Mouse (Mus musculus) CH12.LX (cell line): ENCODE measurements around the gene Stmn1. TPM values are rescaled to one million over a fixed set of nuclear protein-coding genes. Genes with fewer than 3 reads are reported as not detected.

ENCODE experiments used
- DNase-seq: peaks from one replicate; pipeline ENCODE4 v3.0.0-alpha.2; 2013; ENCODE audit errors: extremely low read depth
- H3K27ac ChIP-seq: 2 replicates; pipeline ENCODE4 v1.5.1; 2012; ENCODE audit warnings: low read depth, mild to moderate bottlenecking, control low read depth, moderate library complexity; ENCODE audit not compliant: insufficient read depth
- H3K27me3 ChIP-seq: replicated peaks from 2 replicates; pipeline ENCODE3; 2012; ENCODE audit warnings: inconsistent platforms
- H3K36me3 ChIP-seq, 2 experiments: replicated peaks in 1 of 2; 2 replicates each; pipeline versions ENCODE3 to v1.6.1; 2012; ENCODE audit warnings: inconsistent platforms in 1 of 2, low read length in 1 of 2, mild to moderate bottlenecking in 1 of 2, mixed read lengths in 1 of 2, moderate library complexity in 1 of 2; ENCODE audit not compliant: control insufficient read depth in 1 of 2, insufficient read depth in 1 of 2
- H3K4me1 ChIP-seq, 2 experiments: 2 replicates each; pipeline ENCODE4 v1.6.1; 2012; ENCODE audit warnings: inconsistent platforms in 1 of 2, moderate library complexity in 1 of 2; ENCODE audit not compliant: insufficient read depth in 2 of 2, control insufficient read depth in 1 of 2
- H3K4me2 ChIP-seq: 2 replicates; pipeline ENCODE4 v1.6.1; 2012; ENCODE audit warnings: low read depth, mild to moderate bottlenecking, control low read depth; ENCODE audit not compliant: poor library complexity, insufficient read depth, severe bottlenecking
- H3K4me3 ChIP-seq, 3 experiments: fragments of 150-350 bp in 1 of 3; sonication (generic) in 1 of 3; replicated peaks in 1 of 3; 2 replicates each; pipeline versions ENCODE3 to v1.5.1; 2011 to 2012; ENCODE audit warnings: low read depth in 2 of 3, low read length in 2 of 3, mild to moderate bottlenecking in 2 of 3, moderate library complexity in 2 of 3, control low read depth in 1 of 3, improper control_type of control experiment in 1 of 3, inconsistent platforms in 1 of 3, mixed read lengths in 1 of 3; ENCODE audit not compliant: poor library complexity in 1 of 3
- H3K79me2 ChIP-seq: replicated peaks from 2 replicates; pipeline ENCODE4 v1.6.1; 2012; ENCODE audit warnings: mild to moderate bottlenecking, moderate library complexity; ENCODE audit not compliant: control insufficient read depth, poor library complexity, insufficient read depth, severe bottlenecking; ENCODE audit errors: extremely low read depth
- H3K9ac ChIP-seq: 2 replicates; pipeline ENCODE4 v1.6.1; 2012; ENCODE audit warnings: low read depth, mild to moderate bottlenecking, control low read depth, moderate library complexity; ENCODE audit not compliant: insufficient read depth
- H3K9me3 ChIP-seq: replicated peaks from 2 replicates; pipeline ENCODE3; 2012; ENCODE audit warnings: low read length, inconsistent platforms, mixed read lengths
- BHLHE40 ChIP-seq: IDR thresholded peaks from 2 replicates; pipeline ENCODE4 v1.6.1; 2011; ENCODE audit warnings: mild to moderate bottlenecking, low read depth, low read length, improper control_type of control experiment
- CHD1 ChIP-seq: IDR thresholded peaks from 2 replicates; pipeline ENCODE4 v1.6.1; 2012; ENCODE audit warnings: low read depth, low read length, improper control_type of control experiment, inconsistent platforms
- CHD2 ChIP-seq: IDR thresholded peaks from 2 replicates; pipeline ENCODE4 v1.6.1; 2011; ENCODE audit warnings: low read length, improper control_type of control experiment
- CTCF ChIP-seq, 2 experiments: IDR thresholded peaks in 1 of 2; conservative IDR thresholded peaks in 1 of 2; 2 replicates each; pipeline ENCODE4 v1.5.1; 2011 to 2012; ENCODE audit warnings: low read depth in 2 of 2, low read length in 2 of 2, improper control_type of control experiment in 1 of 2, inconsistent platforms in 1 of 2, mild to moderate bottlenecking in 1 of 2, moderate library complexity in 1 of 2
- ELF1 ChIP-seq: IDR thresholded peaks from 2 replicates; pipeline ENCODE4 v1.6.1; 2014; ENCODE audit warnings: low read depth, mild to moderate bottlenecking, inconsistent platforms, low read length, improper control_type of control experiment
- EP300 ChIP-seq: IDR thresholded peaks from 2 replicates; pipeline ENCODE4 v1.6.1; 2011; ENCODE audit warnings: low read length, improper control_type of control experiment
- ETS1 ChIP-seq: conservative IDR thresholded peaks from 2 replicates; pipeline ENCODE4 v1.6.1; 2012; ENCODE audit warnings: low read depth, mild to moderate bottlenecking, inconsistent platforms, low read length, improper control_type of control experiment, moderate library complexity
- GABPA ChIP-seq: IDR thresholded peaks from 2 replicates; pipeline ENCODE4 v1.6.1; 2012; ENCODE audit warnings: low read depth, low read length, improper control_type of control experiment, inconsistent platforms; ENCODE audit not compliant: insufficient replicate concordance
- HCFC1 ChIP-seq: IDR thresholded peaks from 2 replicates; pipeline ENCODE4 v1.6.1; 2012; ENCODE audit warnings: low read depth, mild to moderate bottlenecking, inconsistent platforms, low read length, improper control_type of control experiment
- JUN ChIP-seq: IDR thresholded peaks from 2 replicates; pipeline ENCODE4 v1.6.1; 2011; ENCODE audit warnings: low read depth, mild to moderate bottlenecking, low read length, improper control_type of control experiment, moderate library complexity; ENCODE audit not compliant: insufficient read depth
- JUND ChIP-seq: conservative IDR thresholded peaks from 2 replicates; pipeline ENCODE4 v1.6.1; 2011; ENCODE audit warnings: low read depth, low read length, improper control_type of control experiment
- KAT2A ChIP-seq: IDR thresholded peaks from 2 replicates; pipeline ENCODE4 v1.6.1; 2012; ENCODE audit warnings: low read length, improper control_type of control experiment, inconsistent platforms; ENCODE audit not compliant: insufficient replicate concordance
- MAFK ChIP-seq: IDR thresholded peaks from 2 replicates; pipeline ENCODE4 v1.6.1; 2011; ENCODE audit warnings: low read length, improper control_type of control experiment; ENCODE audit not compliant: insufficient replicate concordance
- MAX ChIP-seq: IDR thresholded peaks from 2 replicates; pipeline ENCODE4 v1.6.1; 2011; ENCODE audit warnings: low read length, improper control_type of control experiment
- MAZ ChIP-seq: IDR thresholded peaks from 2 replicates; pipeline ENCODE4 v1.6.1; 2012; ENCODE audit warnings: low read depth, mild to moderate bottlenecking, inconsistent platforms, low read length, improper control_type of control experiment, moderate library complexity
- MEF2A ChIP-seq: IDR thresholded peaks from 2 replicates; pipeline ENCODE4 v1.6.1; 2014; ENCODE audit warnings: low read depth, mild to moderate bottlenecking, inconsistent platforms, low read length, improper control_type of control experiment, borderline replicate concordance
- POLR2A ChIP-seq: IDR thresholded peaks from 2 replicates; pipeline ENCODE4 v1.6.1; 2011; ENCODE audit warnings: low read depth, mild to moderate bottlenecking, improper control_type of control experiment, low read length
- POLR2AphosphoS2 ChIP-seq: IDR thresholded peaks from 2 replicates; pipeline ENCODE4 v1.6.1; 2011; ENCODE audit warnings: low read depth, low read length, improper control_type of control experiment
- SIN3A ChIP-seq: IDR thresholded peaks from 2 replicates; pipeline ENCODE4 v1.6.1; 2012; ENCODE audit warnings: low read length, improper control_type of control experiment, inconsistent platforms
- USF1 ChIP-seq: IDR thresholded peaks from 2 replicates; pipeline ENCODE4 v1.6.1; 2014; ENCODE audit warnings: low read depth, mild to moderate bottlenecking, inconsistent platforms, low read length, improper control_type of control experiment
- USF2 ChIP-seq: conservative IDR thresholded peaks from 2 replicates; pipeline ENCODE4 v1.6.1; 2011; ENCODE audit warnings: low read depth, low read length, improper control_type of control experiment
- ZC3H11A ChIP-seq: IDR thresholded peaks from 2 replicates; pipeline ENCODE4 v1.6.1; 2012; ENCODE audit warnings: low read depth, mild to moderate bottlenecking, inconsistent platforms, low read length, improper control_type of control experiment
- ZKSCAN1 ChIP-seq: IDR thresholded peaks from 2 replicates; pipeline ENCODE4 v1.6.1; 2012; ENCODE audit warnings: low read depth, inconsistent platforms, low read length, improper control_type of control experiment, borderline replicate concordance
- ZMIZ1 ChIP-seq: IDR thresholded peaks from 2 replicates; pipeline ENCODE4 v1.6.1; 2012; ENCODE audit warnings: low read depth, mild to moderate bottlenecking, inconsistent platforms, low read length, improper control_type of control experiment
- dilution Hi-C: fragments of 300-500 bp; cut with MboI; formaldehyde crosslinking; loops from 2 replicates; pipeline ENCODE4 v1.14.3; 2020; ENCODE audit warnings: low sequenced_read_pairs; ENCODE audit not compliant: extremely low pct_unique_long_range_greater_than_20kb, extremely low pct_ligation_motif_present
- in situ Hi-C: fragments of 300-500 bp; cut with MboI; formaldehyde crosslinking; loops from 3 replicates; pipeline ENCODE4 v1.14.3; 2019; ENCODE audit warnings: low sequenced_read_pairs, low pct_ligation_motif_present, low pct_unique_long_range_greater_than_20kb, mixed read lengths
- polyA plus RNA-seq: library from polyadenylated mRNA; unstranded; fragments of >175 nt; gene quantifications from 2 replicates; pipeline ENCODE4 v1.2.1, GENCODE M21; 2012; ENCODE audit warnings: low read depth; ENCODE audit not compliant: insufficient read length
- total RNA-seq, 2 experiments: library from RNA; depleted of rRNA; stranded (reverse); fragments of 300-350 nt in 1 of 2; fragments of >200 nt in 1 of 2; gene quantifications; 2 replicates each; pipeline ENCODE4 v1.2.3; 2012 to 2014

Stmn1 gene
- total and polyA plus RNA-seq, 3 experiments: 31.2 to 39.4 (median 34.7) TPM

DNA sequence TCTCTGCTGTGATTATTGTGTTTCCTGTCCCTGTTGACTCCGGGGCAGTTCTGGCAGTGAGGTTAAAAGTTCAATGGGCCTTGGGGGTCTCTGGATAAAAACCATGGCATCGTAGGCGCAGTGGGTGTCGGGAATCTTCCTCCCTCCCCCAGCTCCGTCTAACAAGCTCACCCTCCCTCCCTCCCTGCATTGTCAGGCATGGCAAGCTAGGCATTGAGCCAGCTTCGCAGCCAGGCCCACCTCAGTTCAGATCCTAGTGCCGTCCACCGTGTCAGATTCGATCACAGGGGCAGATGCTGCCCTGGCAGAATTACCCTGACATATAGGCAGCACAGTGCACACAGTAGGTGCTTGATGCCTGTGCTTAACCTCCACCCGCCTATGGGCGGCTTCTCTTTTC, 46.1 kb upstream of the Stmn1 start:
- Histone ChIP-seq H3K4me3 (no peak overlapping the region), H3K9me3 (no peaks in the 10 kb centered on the region), H3K36me3 (peaks cover 7 to 64% of the 10 kb centered on the region in 2 experiments), H3K79me2 (no peaks in the 10 kb centered on the region), H3K27me3 (no peaks in the 10 kb centered on the region), H3K9ac (no peak overlapping the region), H3K4me1 (peaks cover 0 to 3% of the 10 kb centered on the region in 2 experiments; a peak in 1 of 4 replicates), H3K27ac (no peak overlapping the region)
- in situ Hi-C loops: no loop called here
- no peak for TF ChIP-seq JUND
- no peak for TF ChIP-seq POLR2A
- TF ChIP-seq USF2: no peak
- no peak for TF ChIP-seq CHD1
- no peak for TF ChIP-seq ZKSCAN1
- TF ChIP-seq USF1: no peak
- TF ChIP-seq SIN3A: no peak
- TF ChIP-seq, all 38 proteins: peak for 0
- no peak overlapping the region for H3K4me2 ChIP-seq
- DNase-seq: no peak
- dilution Hi-C loops: no loop called here

- H3K79me2 ChIP-seq: no peaks in the 10 kb centered on the region
- in situ Hi-C loops (no loop called here), dilution Hi-C loops (no loop called here)
- H3K4me1 ChIP-seq: peaks cover 0 to 3% of the 10 kb centered on the region in 2 experiments; a peak in 1 of 4 replicates
- no peak overlapping the region for H3K27ac ChIP-seq
- no peaks in the 10 kb centered on the region for H3K27me3 ChIP-seq
- H3K9me3 ChIP-seq: no peaks in the 10 kb centered on the region
- no peak for DNase-seq
- TF ChIP-seq MAZ (no peak), MAFK (no peak), HCFC1 (no peak), POLR2AphosphoS2 (no peak), ZC3H11A (no peak), GABPA (no peak), KAT2A (no peak), CHD2 (no peak), ELF1 (no peak), MEF2A (no peak), EP300 (no peak), BHLHE40 (no peak), JUN (no peak), POLR2A (no peak), ETS1 (no peak), CTCF (conservative IDR thresholded peaks at IDR 0.05 in 1 of 2, IDR thresholded peaks at IDR 0.05 in 1 of 2; ENCODE audit: low read depth in 2 of 2, low read length in 2 of 2) (no peak), ZMIZ1 (no peak), JUND (no peak), ZKSCAN1 (no peak), MAX (no peak)
- no peak overlapping the region for H3K9ac ChIP-seq
- no peak overlapping the region for H3K4me2 ChIP-seq
- no peak overlapping the region for H3K4me3 ChIP-seq
- peaks cover 3 to 54% of the 10 kb centered on the region in 2 experiments for H3K36me3 ChIP-seq
Measured at GRCm38 (mm10) chr4:134423949-134424348, 44.2 kb upstream of the Stmn1 start.
